Mouse (Mus musculus) cortical plate, adult 2 months (tissue): ENCODE data around the gene Phka2. TPM values are rescaled to one million over a fixed set of nuclear protein-coding genes. Genes with fewer than 3 reads are reported as not detected.

Experiments
- H3K27ac ChIP-seq: fragments of 200-500 bp; 2 replicates; pipeline ENCODE4 v1.5.1; 2012; ENCODE audit warnings: low read length, control low read depth, inconsistent platforms; ENCODE audit not compliant: insufficient read depth
- H3K4me1 ChIP-seq: fragments of 200-500 bp; 2 replicates; pipeline ENCODE4 v1.6.1; 2011; ENCODE audit warnings: low read length; ENCODE audit not compliant: control insufficient read depth, insufficient read depth
- H3K4me3 ChIP-seq: fragments of 200-500 bp; 2 replicates; pipeline ENCODE4 v1.5.1; 2011; ENCODE audit warnings: mild to moderate bottlenecking, low read length, control low read depth; ENCODE audit not compliant: insufficient read depth
- CTCF ChIP-seq: fragments of 200-500 bp; IDR thresholded peaks from 2 replicates; pipeline ENCODE4 v1.5.1; 2011; ENCODE audit warnings: mild to moderate bottlenecking, control low read depth, low read length; ENCODE audit not compliant: insufficient read depth; ENCODE audit errors: extremely low read depth
- POLR2A ChIP-seq: fragments of 200-500 bp; IDR thresholded peaks from 2 replicates; pipeline ENCODE4 v1.6.1; 2011; ENCODE audit warnings: mild to moderate bottlenecking, low read length, control low read depth; ENCODE audit not compliant: insufficient read depth; ENCODE audit errors: extremely low read depth
- polyA plus RNA-seq: library from polyadenylated mRNA; depleted of rRNA; stranded (reverse); fragments of >200 nt; gene quantifications from 2 replicates; pipeline ENCODE4 v1.2.3, GENCODE M21; 2012

Phka2 gene
- polyA plus RNA-seq, 1 experiment: 40.2 TPM

- no peak overlapping the region for H3K27ac ChIP-seq
- no peak overlapping the region for H3K4me3 ChIP-seq
- no peak for TF ChIP-seq POLR2A
- no peak for TF ChIP-seq CTCF
- no peaks in the 10 kb centered on the region; the same call in none of the 2 replicates for H3K4me1 ChIP-seq
Measured at GRCm38 (mm10) chrX:160509046-160509445, 7.1 kb downstream of the Phka2 start.

- Histone ChIP-seq H3K27ac (no peak overlapping the region), H3K4me1 (no peaks in the 10 kb centered on the region; the same call in 1 of the 2 replicates), H3K4me3 (no peak overlapping the region)
- TF ChIP-seq CTCF (no peak), POLR2A (no peak)
Measured at GRCm38 (mm10) chrX:160510197-160510596, 8.2 kb downstream of the Phka2 start.

- TF ChIP-seq CTCF: no peak
- no peak for TF ChIP-seq POLR2A
- Histone ChIP-seq H3K27ac (no peak overlapping the region), H3K4me1 (no peaks in the 10 kb centered on the region), H3K4me3 (no peak overlapping the region)
Measured at GRCm38 (mm10) chrX:160516027-160516426, 14.1 kb downstream of the Phka2 start.

GRCm38 (mm10) chrX:160542772-160543171 is 40.8 kb downstream of the Phka2 start:
- no peak overlapping the region for H3K4me3 ChIP-seq
- no peak overlapping the region for H3K27ac ChIP-seq
- no peaks in the 10 kb centered on the region for H3K4me1 ChIP-seq
- no peak for TF ChIP-seq CTCF
- no peak for TF ChIP-seq POLR2A

GRCm38 (mm10) chrX:160548875-160549274 is 46.9 kb downstream of the Phka2 start:
- Histone ChIP-seq H3K4me1 (no peaks in the 10 kb centered on the region), H3K4me3 (no peak overlapping the region), H3K27ac (no peak overlapping the region)
- TF ChIP-seq POLR2A (no peak), CTCF (no peak)

- no peak overlapping the region for H3K4me3 ChIP-seq
- no peaks in the 10 kb centered on the region for H3K4me1 ChIP-seq
- H3K27ac ChIP-seq: no peak overlapping the region
- TF ChIP-seq CTCF (peak; percentile 36), POLR2A (no peak)
Measured at GRCm38 (mm10) chrX:160552066-160552465, 50.1 kb downstream of the Phka2 start.

GRCm38 (mm10) chrX:160583589-160583988 is 81.6 kb downstream of the Phka2 start:
- TF ChIP-seq POLR2A (no peak), CTCF (peak; percentile 45)
- Histone ChIP-seq H3K27ac (no peak overlapping the region), H3K4me3 (no peak overlapping the region), H3K4me1 (peaks cover 8% of the 10 kb centered on the region)

- Histone ChIP-seq H3K4me3 (no peak overlapping the region), H3K27ac (no peak overlapping the region), H3K4me1 (peaks cover 8% of the 10 kb centered on the region)
- TF ChIP-seq POLR2A (no peak), CTCF (no peak)
Measured at GRCm38 (mm10) chrX:160584148-160584838, 82.3 kb downstream of the Phka2 start.

- TF ChIP-seq POLR2A: no peak
- TF ChIP-seq CTCF: no peak
- no peak overlapping the region for H3K4me3 ChIP-seq
- peaks cover 8% of the 10 kb centered on the region for H3K4me1 ChIP-seq
Measured at GRCm38 (mm10) chrX:160585110-160585509, 83.1 kb downstream of the Phka2 start.

GRCm38 (mm10) chrX:160588523-160588922 is 86.6 kb downstream of the Phka2 start:
- no peak for TF ChIP-seq POLR2A
- no peak for TF ChIP-seq CTCF
- Histone ChIP-seq H3K4me3 (no peak overlapping the region), H3K27ac (peak overlapping the region; percentile 88), H3K4me1 (peaks cover 8% of the 10 kb centered on the region)

More at GRCm38 (mm10) chrX:160585110-160585509, 83.1 kb downstream of the Phka2 start:
- no peak overlapping the region for H3K27ac ChIP-seq

- no peak overlapping the region for H3K27ac ChIP-seq
- TF ChIP-seq POLR2A: no peak
- TF ChIP-seq CTCF: no peak
- peaks cover 4% of the 10 kb centered on the region for H3K4me1 ChIP-seq
- H3K4me3 ChIP-seq: no peak overlapping the region
Measured at GRCm38 (mm10) chrX:160590147-160590546, 88.2 kb downstream of the Phka2 start.
